Mouse (Mus musculus) limb, embryonic 15.5 days (tissue): ENCODE data around the gene Ldhal6b. TPM values are rescaled to one million over a fixed set of nuclear protein-coding genes. Genes with fewer than 3 reads are reported as not detected.
"Not testable (repeated sequence)": the region's sequence is repeated elsewhere in the genome, so short reads cannot be mapped to it uniquely, and the experiment has no call there.

ENCODE experiments used
- ATAC-seq: fragments of 200-750 bp; cut with Nextera tagmentation; 2 replicates; pipeline ENCODE4 v1.8.0; 2017; ENCODE audit warnings: low read depth, moderate TSS enrichment; ENCODE audit not compliant: insufficient number of reproducible peaks, low FRiP score, low TSS enrichment
- H3K27ac ChIP-seq: fragments of 300-500 bp; sonication (generic); 2 replicates; pipeline ENCODE4 v1.5.1; 2015; ENCODE audit warnings: moderate library complexity, mild to moderate bottlenecking, inconsistent platforms
- H3K27me3 ChIP-seq: fragments of 300-500 bp; sonication (generic); 2 replicates; pipeline ENCODE4 v1.6.1; 2015; ENCODE audit warnings: inconsistent platforms
- H3K36me3 ChIP-seq: fragments of 300-500 bp; sonication (generic); 2 replicates; pipeline ENCODE4 v1.6.1; 2015; ENCODE audit warnings: inconsistent platforms
- H3K4me1 ChIP-seq: fragments of 300-500 bp; sonication (generic); 2 replicates; pipeline ENCODE4 v1.6.1; 2015; ENCODE audit warnings: inconsistent platforms
- H3K4me2 ChIP-seq: fragments of 300-500 bp; sonication (generic); 2 replicates; pipeline ENCODE4 v1.6.1; 2015; ENCODE audit warnings: mild to moderate bottlenecking, inconsistent platforms
- H3K4me3 ChIP-seq: fragments of 300-500 bp; sonication (generic); 2 replicates; pipeline ENCODE4 v1.5.1; 2015; ENCODE audit warnings: mild to moderate bottlenecking, inconsistent platforms
- H3K9ac ChIP-seq: fragments of 300-500 bp; sonication (generic); 2 replicates; pipeline ENCODE4 v1.6.1; 2015; ENCODE audit warnings: inconsistent platforms
- H3K9me3 ChIP-seq: fragments of 300-500 bp; sonication (generic); 2 replicates; pipeline ENCODE4 v1.6.1; 2016; ENCODE audit warnings: inconsistent platforms
- WGBS: fragments of 180-500 bp; shearing (Covaris S2); methylation state at CpG from one replicate; pipeline ENCODE4 v1.1.7; 2015; 5-methylcytosine and 5-hydroxymethylcytosine counted together
- polyA plus RNA-seq: library from polyadenylated mRNA; unstranded; fragments of >200 nt; fragmentation: Nextera tagmentation; extraction: Ambion mirVana; gene quantifications from 2 replicates; pipeline ENCODE4 v1.2.1, GENCODE M21; 2015

The Ldhal6b gene
- polyA plus RNA-seq = 0.12 TPM in 1 of 2 replicates, not detected in the other

DNA sequence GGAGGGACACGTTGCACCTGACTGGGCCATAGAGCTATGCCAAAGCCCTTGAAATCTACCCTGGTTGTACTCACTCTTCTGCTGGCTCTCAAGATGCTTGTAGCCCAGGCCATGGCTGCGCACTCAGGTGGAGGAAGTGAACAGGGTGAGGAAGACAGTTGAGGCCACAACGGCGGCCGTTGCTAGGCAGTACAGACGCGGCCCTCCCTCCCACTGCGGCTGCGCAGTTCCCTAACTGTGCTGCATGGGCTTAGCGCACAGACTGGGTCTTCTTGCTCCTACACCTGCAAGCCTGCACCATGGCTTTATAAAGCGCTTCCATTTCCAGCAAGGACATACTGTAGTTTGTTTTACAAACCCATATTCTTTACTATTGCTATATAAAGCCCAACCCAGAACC is at the start of gene Ldhal6b:
Ldhal6b (minus strand) TSS at position 223 of the 400 bp plus-strand sequence.
- H3K27me3 ChIP-seq = no peaks in the 10 kb centered on the region
- no peaks in the 10 kb centered on the region for H3K9me3 ChIP-seq
- no peak within 1 kb of the TSS for H3K4me2 ChIP-seq
- no peak for ATAC-seq
- H3K36me3 ChIP-seq = peaks cover 28% of the 10 kb centered on the region
- peaks cover 4% of the 10 kb centered on the region; the same call in 1 of the 2 replicates for H3K4me1 ChIP-seq
- H3K4me3 ChIP-seq = no peak within 1 kb of the TSS
- H3K9ac ChIP-seq = no peak within 1 kb of the TSS
- 97% methylated on average over 11 of the region's 11 CpGs for WGBS
- no peak within 1 kb of the TSS for H3K27ac ChIP-seq

DNA sequence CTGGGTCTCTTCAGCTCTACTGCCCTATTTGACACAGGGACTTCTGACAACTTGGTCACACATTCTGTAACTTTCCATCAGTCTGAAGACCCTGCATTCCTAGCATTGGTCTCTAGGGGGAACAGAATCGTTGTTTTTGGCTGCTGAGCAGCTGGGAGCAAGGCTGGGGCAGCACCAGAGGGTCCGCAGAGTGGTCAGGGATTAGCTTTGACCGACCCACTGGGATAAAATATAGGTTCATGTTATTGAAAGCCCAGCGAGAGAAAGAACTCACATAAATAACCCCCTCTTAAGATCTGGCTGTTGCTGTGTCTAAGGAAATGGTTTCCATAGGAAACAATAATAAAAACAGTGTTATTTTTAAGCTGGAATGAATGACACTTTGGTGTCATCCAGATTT is 48.6 kb upstream of the Ldhal6b start:
- 45% methylated on average over 4 of the region's 4 CpGs for WGBS
- H3K9me3 ChIP-seq = no peaks in the 10 kb centered on the region
- no peaks in the 10 kb centered on the region for H3K36me3 ChIP-seq
- H3K4me3 ChIP-seq = no peak overlapping the region
- no peak overlapping the region for H3K4me2 ChIP-seq
- H3K9ac ChIP-seq = no peak overlapping the region
- H3K27me3 ChIP-seq = no peaks in the 10 kb centered on the region
- no peak for ATAC-seq
- H3K27ac ChIP-seq = no peak overlapping the region
- H3K4me1 ChIP-seq = no peaks in the 10 kb centered on the region

DNA sequence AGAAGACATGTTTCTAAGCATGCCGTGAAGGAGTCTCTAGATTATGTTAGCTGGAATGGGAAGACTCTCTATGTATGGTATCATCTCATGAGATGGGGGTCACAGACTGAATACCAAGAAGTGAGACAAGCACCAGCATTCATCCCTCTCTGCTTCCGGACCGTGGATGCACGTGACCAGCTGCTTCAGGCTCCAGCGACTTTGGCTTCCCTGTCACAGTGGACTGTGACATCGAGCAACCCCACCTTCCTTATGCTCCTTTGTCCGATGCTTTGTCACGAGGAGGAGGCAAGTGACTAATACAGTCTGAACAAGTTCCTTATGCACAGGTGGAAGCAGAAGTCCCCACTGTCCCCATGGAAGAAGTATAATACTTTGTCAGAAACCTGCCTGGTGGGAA is 48.2 kb upstream of the Ldhal6b start:
- Histone ChIP-seq H3K9me3 (no peaks in the 10 kb centered on the region), H3K4me3 (no peak overlapping the region), H3K27me3 (no peaks in the 10 kb centered on the region), H3K4me2 (no peak overlapping the region), H3K9ac (no peak overlapping the region), H3K27ac (no peak overlapping the region), H3K36me3 (no peaks in the 10 kb centered on the region), H3K4me1 (no peaks in the 10 kb centered on the region)
- 82% methylated on average over 8 of the region's 8 CpGs for WGBS
- no peak for ATAC-seq

DNA sequence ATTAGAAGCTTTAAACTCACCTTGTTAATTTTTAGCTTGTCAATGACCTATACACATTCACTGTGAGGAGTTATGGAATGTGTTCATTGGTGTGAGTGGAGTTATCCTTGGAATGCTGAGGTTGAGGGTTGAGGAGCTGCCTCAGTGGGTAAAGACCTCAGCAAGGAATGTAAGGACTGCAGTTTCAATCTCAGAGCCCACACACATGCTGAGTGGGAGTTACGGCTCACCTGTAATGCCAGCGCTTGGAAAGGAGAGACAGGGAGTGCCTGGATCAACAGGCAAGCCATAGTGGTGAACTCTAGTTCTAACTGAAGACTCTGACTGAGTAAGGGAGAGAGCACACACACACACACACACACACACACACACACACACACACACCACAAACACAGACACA is 45.3 kb upstream of the Ldhal6b start:
- H3K4me2 ChIP-seq = no peak overlapping the region
- no peak for ATAC-seq
- H3K27ac ChIP-seq = no peak overlapping the region

DNA sequence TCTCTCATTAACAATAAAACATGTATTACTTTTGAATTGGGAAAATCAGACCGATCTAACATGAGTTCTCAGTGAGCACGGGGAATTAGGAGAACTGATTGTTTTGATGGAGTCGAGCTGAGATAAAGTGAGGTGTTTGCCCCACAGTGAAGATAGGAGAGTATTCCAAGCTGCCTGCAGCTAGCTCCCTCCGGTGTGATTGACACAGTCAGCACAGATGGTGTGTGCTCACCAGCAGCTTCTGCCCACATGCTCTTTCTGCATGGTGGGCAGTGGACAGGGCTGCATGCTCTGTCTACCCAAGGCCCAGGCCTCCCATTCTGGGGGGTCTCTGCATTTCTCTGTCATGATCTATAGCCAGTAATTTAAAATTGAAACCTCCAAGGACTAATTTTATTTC is 35.1 kb upstream of the Ldhal6b start:
- Histone ChIP-seq H3K9me3 (no peaks in the 10 kb centered on the region), H3K9ac (no peak overlapping the region), H3K4me1 (no peaks in the 10 kb centered on the region), H3K4me3 (no peak overlapping the region), H3K4me2 (no peak overlapping the region), H3K36me3 (no peaks in the 10 kb centered on the region), H3K27ac (no peak overlapping the region), H3K27me3 (0 out of 2 replicates have a peak, but pooled peaks cover 4% of the 10 kb centered on the region)
- ATAC-seq = no peak
- 79% methylated on average over 4 of the region's 4 CpGs for WGBS

More for the DNA sequence above, 45.3 kb upstream of the Ldhal6b start:
- no peak overlapping the region for H3K9ac ChIP-seq
- H3K36me3 ChIP-seq = no peaks in the 10 kb centered on the region
- no peaks in the 10 kb centered on the region for H3K4me1 ChIP-seq
- no peak overlapping the region for H3K4me3 ChIP-seq
- no peaks in the 10 kb centered on the region for H3K27me3 ChIP-seq
- WGBS = 78% methylated on average over 2 of the region's 2 CpGs
- H3K9me3 ChIP-seq = no peaks in the 10 kb centered on the region

DNA sequence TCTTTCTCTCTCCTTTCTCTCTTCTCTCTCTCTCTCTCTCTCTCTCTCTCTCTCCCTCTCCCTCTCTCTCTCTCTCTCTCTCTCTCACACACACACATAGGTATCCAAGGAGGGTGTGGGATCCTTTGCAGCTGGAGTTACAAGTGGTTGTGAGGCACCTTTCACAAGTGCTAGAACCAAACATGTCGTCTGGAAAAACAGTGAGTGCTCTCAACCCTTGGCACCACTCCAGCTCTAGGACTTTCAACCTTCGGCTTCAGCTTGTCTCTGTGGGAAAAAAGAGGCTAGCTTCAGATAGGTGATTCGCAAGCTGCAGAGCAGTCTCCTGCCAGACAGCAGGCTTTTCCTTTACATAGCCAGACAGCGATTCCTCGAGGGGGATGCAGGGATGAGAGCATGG is 25.2 kb upstream of the Ldhal6b start:
- Histone ChIP-seq H3K9me3 (no peaks in the 10 kb centered on the region), H3K27me3 (no peaks in the 10 kb centered on the region), H3K4me2 (no peak overlapping the region), H3K27ac (no peak overlapping the region), H3K4me3 (no peak overlapping the region), H3K4me1 (peaks cover 10% of the 10 kb centered on the region), H3K9ac (no peak overlapping the region), H3K36me3 (no peaks in the 10 kb centered on the region)
- ATAC-seq = no peak
- WGBS = 46% methylated on average over 5 of the region's 5 CpGs

DNA sequence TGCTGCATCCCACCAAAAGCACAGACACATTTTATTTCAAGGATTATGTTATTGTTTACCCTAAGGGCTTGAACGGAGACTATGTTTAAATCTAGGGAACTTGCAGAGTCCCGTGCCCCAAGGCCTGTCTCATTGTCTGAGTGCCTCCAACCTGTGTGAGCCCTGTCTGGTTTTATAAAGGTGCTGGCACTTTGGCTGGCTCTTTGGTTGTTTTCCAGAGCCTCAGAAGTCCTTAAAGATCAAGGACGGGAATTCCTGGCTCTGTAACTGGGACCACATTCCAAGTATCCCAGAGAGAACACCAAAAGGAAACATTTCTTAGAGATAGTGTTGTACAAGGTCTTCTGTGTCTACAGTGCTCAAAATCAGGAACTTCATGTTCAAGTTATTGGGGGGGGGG is 24.7 kb upstream of the Ldhal6b start:
- no peak overlapping the region for H3K4me3 ChIP-seq
- 35% methylated on average over 3 of the region's 3 CpGs for WGBS

DNA sequence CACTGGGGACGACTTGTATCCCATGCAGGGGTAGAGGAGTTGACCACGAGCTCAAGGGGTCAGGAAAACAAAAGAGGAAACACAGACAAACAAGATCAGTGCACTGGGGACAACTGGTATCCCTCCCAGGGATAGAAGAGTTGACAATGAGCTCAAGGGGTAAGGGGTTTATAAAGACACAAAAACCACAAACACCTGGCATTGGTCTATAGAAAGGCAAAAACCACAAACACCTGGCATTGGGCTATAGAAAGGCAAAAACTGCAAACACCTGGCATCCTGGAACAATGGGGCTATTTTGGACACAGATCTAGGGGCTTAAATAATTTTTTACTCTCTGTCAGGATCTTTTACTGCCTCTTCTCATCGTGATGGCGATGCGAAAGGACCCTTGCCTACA is 23.8 kb upstream of the Ldhal6b start:
- H3K9ac ChIP-seq, H3K27ac ChIP-seq, H3K4me2 ChIP-seq, H3K4me3 ChIP-seq, H3K4me1 ChIP-seq, ATAC-seq, H3K9me3 ChIP-seq, H3K36me3 ChIP-seq, H3K27me3 ChIP-seq: not testable (repeated sequence)
- 75% methylated on average over 5 of the region's 5 CpGs for WGBS

More for the DNA sequence above, 24.7 kb upstream of the Ldhal6b start:
- H3K36me3 ChIP-seq = no peaks in the 10 kb centered on the region
- peaks cover 10% of the 10 kb centered on the region for H3K4me1 ChIP-seq
- ATAC-seq = no peak
- no peaks in the 10 kb centered on the region for H3K9me3 ChIP-seq
- H3K27ac ChIP-seq = no peak overlapping the region
- no peak overlapping the region for H3K9ac ChIP-seq
- H3K4me2 ChIP-seq = no peak overlapping the region
- no peaks in the 10 kb centered on the region for H3K27me3 ChIP-seq

DNA sequence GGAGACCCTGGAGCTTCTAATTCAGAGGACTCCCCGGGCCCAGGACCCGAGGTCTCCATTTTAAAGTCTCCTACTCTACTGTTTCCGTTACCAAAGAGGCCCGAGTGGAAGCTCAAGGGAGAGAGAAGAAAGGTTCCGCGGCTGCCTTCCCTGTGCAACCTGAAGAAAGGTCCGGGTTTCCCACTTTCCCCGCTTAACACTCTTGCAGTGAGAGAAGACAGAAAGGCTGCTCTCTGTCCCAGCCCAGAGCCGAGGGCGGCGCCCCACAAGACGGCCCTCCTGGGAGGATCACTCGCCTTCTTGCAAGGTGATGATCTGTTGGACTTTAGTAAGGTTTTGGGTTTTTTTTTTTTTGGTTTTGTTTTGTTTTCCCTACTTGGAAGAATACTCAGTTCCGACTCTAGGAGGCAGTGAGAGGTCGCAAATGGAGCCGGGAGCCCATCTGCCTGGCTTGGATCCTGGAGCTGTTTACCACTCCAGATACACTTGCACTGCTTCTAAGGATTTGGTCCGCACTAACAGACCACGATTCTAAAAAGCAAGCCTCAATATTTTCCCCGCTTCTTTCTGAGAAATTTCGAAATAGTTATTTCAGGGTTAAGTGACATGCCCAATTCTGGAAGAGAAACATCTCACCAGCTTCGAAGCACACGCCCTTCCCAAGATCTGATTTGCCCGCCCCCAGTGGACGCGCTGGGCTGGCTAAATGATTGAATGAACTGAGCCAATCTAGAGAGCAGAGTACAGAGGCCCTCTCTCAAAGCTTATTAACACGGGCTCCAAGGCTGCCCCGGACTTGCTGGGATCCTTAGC is 21.8 kb upstream of the Ldhal6b start, which contains the start of gene Tmem242:
Tmem242 (minus strand) TSS at position 101 of the 813 bp plus-strand sequence.
- WGBS = under 1% methylated on average over 27 of the region's 27 CpGs
- H3K9ac ChIP-seq = peak within 1 kb of the TSS; percentile 82
- ATAC-seq = peak; percentile 84

DNA sequence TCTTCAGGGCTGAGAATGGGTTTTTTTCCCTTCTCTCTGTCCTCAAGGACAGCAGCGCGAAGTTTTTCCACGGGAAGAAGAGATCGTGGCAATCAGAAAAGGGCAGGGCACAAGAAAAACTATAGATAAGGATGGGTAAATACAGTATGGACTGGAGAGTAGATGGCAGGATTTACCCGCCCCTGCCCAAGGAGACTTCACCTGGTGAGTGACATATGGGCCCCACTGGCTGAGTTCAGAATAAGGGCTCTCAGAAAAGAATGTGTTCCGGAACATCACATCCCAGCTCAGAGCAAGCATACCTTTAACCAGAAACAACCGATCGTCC is 21.2 kb upstream of the Ldhal6b start:
- ATAC-seq = no peak
- H3K36me3 ChIP-seq = no peaks in the 10 kb centered on the region
- H3K9me3 ChIP-seq = no peaks in the 10 kb centered on the region
- peak overlapping the region; percentile 58 for H3K4me2 ChIP-seq
- peak overlapping the region; percentile 82 for H3K9ac ChIP-seq
- peak overlapping the region; percentile 50; the same call in 1 of the 2 replicates for H3K27ac ChIP-seq
- H3K4me3 ChIP-seq = peak overlapping the region; percentile 69
- H3K27me3 ChIP-seq = no peaks in the 10 kb centered on the region
- peaks cover 10% of the 10 kb centered on the region for H3K4me1 ChIP-seq
- WGBS = under 1% methylated on average over 8 of the region's 8 CpGs

More for the DNA sequence above, 21.8 kb upstream of the Ldhal6b start, which contains the start of gene Tmem242:
- Histone ChIP-seq H3K36me3 (no peaks in the 10 kb centered on the region), H3K4me2 (peak within 1 kb of the TSS; percentile 58), H3K27ac (peak within 1 kb of the TSS; percentile 86), H3K9me3 (no peaks in the 10 kb centered on the region), H3K4me1 (peaks cover 10% of the 10 kb centered on the region), H3K4me3 (peak within 1 kb of the TSS; percentile 69), H3K27me3 (no peaks in the 10 kb centered on the region)

DNA sequence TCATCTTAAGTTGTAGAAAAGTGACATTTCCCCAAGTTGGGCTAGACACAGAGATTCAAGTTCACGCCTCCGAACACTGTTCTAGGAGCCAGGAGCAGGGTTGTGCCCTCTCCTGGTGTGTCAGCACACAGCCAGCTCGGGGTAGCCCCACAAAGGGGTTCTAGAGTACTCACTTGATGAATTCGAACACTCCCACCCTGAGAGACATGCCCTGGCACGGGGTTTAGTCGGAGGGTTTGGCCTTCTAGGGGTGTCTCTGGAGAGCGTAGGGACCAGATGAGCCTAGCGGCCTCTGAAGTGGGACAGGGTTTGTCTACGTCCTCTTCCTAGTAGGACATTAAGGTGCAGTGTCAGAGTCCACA is 11.2 kb upstream of the Ldhal6b start:
- WGBS = 73% methylated on average over 9 of the region's 9 CpGs
- Histone ChIP-seq H3K27me3 (no peaks in the 10 kb centered on the region), H3K9ac (no peak overlapping the region), H3K4me3 (no peak overlapping the region), H3K36me3 (peaks cover 30% of the 10 kb centered on the region), H3K27ac (no peak overlapping the region), H3K9me3 (no peaks in the 10 kb centered on the region), H3K4me2 (no peak overlapping the region), H3K4me1 (no peaks in the 10 kb centered on the region; the same call in 1 of the 2 replicates)
- ATAC-seq = no peak

DNA sequence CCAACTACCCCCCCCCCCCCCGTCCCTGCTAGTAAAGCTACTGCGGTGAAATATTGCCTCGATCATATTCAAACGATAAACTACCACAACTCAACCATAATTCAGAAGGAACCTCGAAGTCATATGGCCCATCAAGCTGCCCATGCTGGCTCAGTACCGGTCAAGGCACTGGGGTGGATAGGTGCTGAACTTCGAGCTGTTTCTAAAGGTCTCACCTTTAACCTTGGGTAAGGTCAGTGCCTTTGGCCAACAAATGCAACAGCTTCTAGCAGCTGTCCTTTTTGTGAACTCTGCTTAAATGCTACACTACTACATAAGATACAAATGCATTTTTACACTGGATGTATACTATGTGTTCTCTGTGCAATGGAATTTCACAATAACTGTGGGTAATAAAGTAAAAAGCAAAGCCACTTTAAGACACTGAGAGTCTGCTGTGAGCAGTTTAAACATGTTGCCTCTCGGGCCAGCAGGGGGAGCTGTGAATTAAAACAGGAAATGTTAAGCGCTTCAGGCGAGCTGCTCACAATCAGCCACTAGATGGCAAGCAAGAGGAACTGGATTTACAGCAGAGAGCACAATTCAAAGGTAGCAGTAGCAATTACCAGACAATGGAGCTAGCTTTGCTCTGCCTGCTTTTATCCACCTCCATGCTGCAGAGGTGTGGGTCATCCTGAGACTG is 10.7 kb upstream of the Ldhal6b start:
- no peaks in the 10 kb centered on the region; the same call in 1 of the 2 replicates for H3K4me1 ChIP-seq
- no peak for ATAC-seq
- peaks cover 30% of the 10 kb centered on the region for H3K36me3 ChIP-seq
- no peak overlapping the region for H3K27ac ChIP-seq
- H3K27me3 ChIP-seq = no peaks in the 10 kb centered on the region
- no peak overlapping the region for H3K4me2 ChIP-seq
- no peak overlapping the region for H3K4me3 ChIP-seq
- no peak overlapping the region for H3K9ac ChIP-seq
- 56% methylated on average over 10 of the region's 10 CpGs for WGBS
- no peaks in the 10 kb centered on the region for H3K9me3 ChIP-seq
